Mouse (Mus musculus): ENCODE measurements around the gene Prl3c1. TPM values are rescaled to one million over a fixed set of nuclear protein-coding genes. Genes with fewer than 3 reads are reported as not detected.
"Not testable (repeated sequence)": the region's sequence is repeated elsewhere in the genome, so short reads cannot be mapped to it uniquely, and the experiment has no call there.

The Prl3c1 gene
- not detected in 2 replicates for polyA plus RNA-seq (2015; fragmentation: Nextera tagmentation; extraction: Ambion mirVana)

- 81% methylated on average over 1 of the region's 1 CpGs for WGBS
Observed at GRCm38 (mm10) chr13:27196359-27196758, at the start of gene Prl3c1. TSS of gene Prl3c1 (plus strand) at chr13:27196659.

GRCm38 (mm10) chr13:27148264-27148663 lies 48.2 kb upstream of the Prl3c1 start:
- Histone ChIP-seq H3K36me3 (ENCODE audit: control insufficient read depth, insufficient read depth, low read length) (no peaks in the 10 kb centered on the region), H3K9me3 (replicated peaks; ENCODE audit: control insufficient read depth, low read length) (no peaks in the 10 kb centered on the region), H3K4me3 (replicated peaks; ENCODE audit: low read length) (no peak overlapping the region), H3K4me2 (ENCODE audit: low read depth, low read length) (no peak overlapping the region), H3K4me1 (ENCODE audit: control insufficient read depth, insufficient read depth, low read length) (no peaks in the 10 kb centered on the region), H3K9ac (ENCODE audit: low read length) (no peak overlapping the region), H3K27ac (ENCODE audit: low read length) (no peak overlapping the region), H3K27me3 (ENCODE audit: control insufficient read depth, insufficient read depth, low read length) (no peaks in the 10 kb centered on the region)
- no peak for ATAC-seq (ENCODE audit: insufficient read depth, low FRiP score)
- 57% methylated on average over 1 of the region's 1 CpGs for WGBS

More at GRCm38 (mm10) chr13:27196359-27196758, at the start of gene Prl3c1:
- Histone ChIP-seq H3K27ac (ENCODE audit: low read length) (no peak within 1 kb of the TSS), H3K4me3 (replicated peaks; ENCODE audit: low read length) (no peak within 1 kb of the TSS), H3K4me1 (ENCODE audit: control insufficient read depth, insufficient read depth, low read length) (no peaks in the 10 kb centered on the region), H3K9ac (ENCODE audit: low read length) (no peak within 1 kb of the TSS), H3K4me2 (ENCODE audit: low read depth, low read length) (no peak within 1 kb of the TSS), H3K9me3 (replicated peaks; ENCODE audit: control insufficient read depth, low read length) (no peaks in the 10 kb centered on the region), H3K27me3 (ENCODE audit: control insufficient read depth, insufficient read depth, low read length) (no peaks in the 10 kb centered on the region), H3K36me3 (ENCODE audit: control insufficient read depth, insufficient read depth, low read length) (no peaks in the 10 kb centered on the region)
- no peak for ATAC-seq (ENCODE audit: insufficient read depth, low FRiP score)

DNA sequence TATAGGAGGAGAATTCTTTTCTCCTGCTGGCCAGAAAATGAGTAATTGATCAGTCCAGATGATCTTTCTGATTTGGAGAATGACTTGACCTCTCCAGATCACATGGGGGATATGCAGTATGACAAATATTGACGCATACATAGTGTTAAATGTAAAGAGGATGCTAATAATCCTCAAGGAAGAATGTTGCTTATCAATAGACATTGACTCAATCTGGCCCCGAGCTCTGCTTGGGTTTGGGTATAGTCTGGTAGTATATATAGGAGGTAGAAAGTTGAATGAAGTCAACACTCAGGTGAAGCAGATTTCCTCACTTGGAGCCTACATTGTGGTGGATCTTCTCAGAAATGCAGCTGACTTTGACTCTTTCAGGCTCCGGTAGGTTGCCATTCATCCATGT lies 40.0 kb upstream of the Prl3c1 start, which contains the start of gene Prl3d3:
Gene Prl3d3, plus strand, starts transcription at position 301 of the 400 bp plus-strand sequence.
- ATAC-seq (ENCODE audit: insufficient read depth, low FRiP score); H3K4me2 ChIP-seq (ENCODE audit: low read depth, low read length); H3K4me3 ChIP-seq (replicated peaks; ENCODE audit: low read length); H3K4me1 ChIP-seq (ENCODE audit: control insufficient read depth, insufficient read depth, low read length); H3K9me3 ChIP-seq (replicated peaks; ENCODE audit: control insufficient read depth, low read length); H3K36me3 ChIP-seq (ENCODE audit: control insufficient read depth, insufficient read depth, low read length); H3K9ac ChIP-seq (ENCODE audit: low read length); H3K27me3 ChIP-seq (ENCODE audit: control insufficient read depth, insufficient read depth, low read length); H3K27ac ChIP-seq (ENCODE audit: low read length): not testable (repeated sequence)
- 66% methylated on average over 2 of the region's 3 CpGs for WGBS

GRCm38 (mm10) chr13:27241547-27241946 lies 45.1 kb downstream of the Prl3c1 start, which contains the start of gene Prl3b1:
TSS of gene Prl3b1 (plus strand) at chr13:27241847.
- WGBS: 100% methylated on average over 1 of the region's 1 CpGs
- Histone ChIP-seq H3K9ac (ENCODE audit: low read length) (no peak within 1 kb of the TSS), H3K4me1 (ENCODE audit: control insufficient read depth, insufficient read depth, low read length) (no peaks in the 10 kb centered on the region), H3K9me3 (replicated peaks; ENCODE audit: control insufficient read depth, low read length) (no peaks in the 10 kb centered on the region), H3K36me3 (ENCODE audit: control insufficient read depth, insufficient read depth, low read length) (no peaks in the 10 kb centered on the region), H3K27ac (ENCODE audit: low read length) (no peak within 1 kb of the TSS), H3K4me3 (replicated peaks; ENCODE audit: low read length) (no peak within 1 kb of the TSS), H3K4me2 (ENCODE audit: low read depth, low read length) (no peak within 1 kb of the TSS), H3K27me3 (ENCODE audit: control insufficient read depth, insufficient read depth, low read length) (no peaks in the 10 kb centered on the region)
- no peak for ATAC-seq (ENCODE audit: insufficient read depth, low FRiP score)

Other genes with a start within 250 kb of the Prl3c1 start
- gene Prl, start 139.1 kb upstream of the Prl3c1 start, polyA plus RNA-seq (2015; fragmentation: Nextera tagmentation; extraction: Ambion mirVana): not detected in 2 replicates
- gene Prl3d1, start 102.5 kb upstream of the Prl3c1 start, polyA plus RNA-seq (2015; fragmentation: Nextera tagmentation; extraction: Ambion mirVana): not detected in 2 replicates
- gene Prl3d2, start 75.0 kb upstream of the Prl3c1 start, polyA plus RNA-seq (2015; fragmentation: Nextera tagmentation; extraction: Ambion mirVana): not detected in 2 replicates
- not detected in 2 replicates for gene Prl3d3, start 39.9 kb upstream of the Prl3c1 start, polyA plus RNA-seq (2015; fragmentation: Nextera tagmentation; extraction: Ambion mirVana)
- gene Prl3b1, start 45.2 kb downstream of the Prl3c1 start, polyA plus RNA-seq (2015; fragmentation: Nextera tagmentation; extraction: Ambion mirVana): not detected in 2 replicates
- not detected in 2 replicates for gene Prl3a1, start 62.8 kb downstream of the Prl3c1 start, polyA plus RNA-seq (2015; fragmentation: Nextera tagmentation; extraction: Ambion mirVana)
- not detected in 2 replicates for gene Prl6a1, start 116.0 kb downstream of the Prl3c1 start, polyA plus RNA-seq (2015; fragmentation: Nextera tagmentation; extraction: Ambion mirVana)
- gene Prl8a2, start 149.0 kb downstream of the Prl3c1 start, polyA plus RNA-seq (2015; fragmentation: Nextera tagmentation; extraction: Ambion mirVana): not detected in 2 replicates
- not detected in 2 replicates for gene Prl2b1, start 194.2 kb downstream of the Prl3c1 start, polyA plus RNA-seq (2015; fragmentation: Nextera tagmentation; extraction: Ambion mirVana)
- not detected in 2 replicates for gene Prl8a6, start 242.0 kb downstream of the Prl3c1 start, polyA plus RNA-seq (2015; fragmentation: Nextera tagmentation; extraction: Ambion mirVana)

Measured in stomach, embryonic 16.5 days (tissue).